Mouse (Mus musculus) spleen, embryonic (tissue): ENCODE data around the gene Dip2a.

Source experiments
- CTCF ChIA-PET: fragments of 350-600 bp; sonication (Branson Sonifier 250); formaldehyde crosslinking; loops from one replicate; lab custom pipeline; 2022; lab: Charles Lee

The Dip2a gene

GRCm38 (mm10) chr10:76344711-76345539 lies at the start of gene Dip2a:
Gene Dip2a, minus strand, starts transcription at chr10:76345291.
- CTCF ChIA-PET, result no interaction called here

DNA sequence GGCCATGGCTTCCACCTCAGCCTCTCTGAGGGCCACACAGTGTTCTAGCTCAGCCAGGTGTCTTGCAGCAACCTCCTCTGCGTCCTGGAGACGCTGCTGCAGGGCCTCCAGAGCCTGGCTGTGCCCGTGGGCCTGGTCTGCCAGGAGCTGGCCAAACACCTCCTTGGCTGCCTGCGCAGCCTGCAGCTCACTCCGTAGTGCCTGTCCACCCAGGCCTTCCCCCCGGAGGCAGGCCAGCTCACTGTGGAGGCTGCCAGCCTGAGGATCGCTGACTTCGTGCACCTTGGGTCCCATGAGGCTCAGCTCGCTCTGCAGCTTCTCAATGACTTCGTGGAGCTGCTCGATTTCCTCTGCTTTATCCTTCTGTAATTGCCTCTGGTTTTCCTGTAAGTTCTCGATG lies 47.5 kb upstream of the Dip2a start:
- CTCF ChIA-PET, result interaction anchor here (0.7 kb wide), 1 partner anchor 278 kb away, joined by 3 read pairs; no protein-coding TSS in a partner anchor

- CTCF ChIA-PET, result no interaction called here
These were observed 46.7 kb upstream of the Dip2a start for GRCm38 (mm10) chr10:76391786-76392185.

- CTCF ChIA-PET, result no interaction called here
These were observed 46.1 kb upstream of the Dip2a start for GRCm38 (mm10) chr10:76391166-76391565.

DNA sequence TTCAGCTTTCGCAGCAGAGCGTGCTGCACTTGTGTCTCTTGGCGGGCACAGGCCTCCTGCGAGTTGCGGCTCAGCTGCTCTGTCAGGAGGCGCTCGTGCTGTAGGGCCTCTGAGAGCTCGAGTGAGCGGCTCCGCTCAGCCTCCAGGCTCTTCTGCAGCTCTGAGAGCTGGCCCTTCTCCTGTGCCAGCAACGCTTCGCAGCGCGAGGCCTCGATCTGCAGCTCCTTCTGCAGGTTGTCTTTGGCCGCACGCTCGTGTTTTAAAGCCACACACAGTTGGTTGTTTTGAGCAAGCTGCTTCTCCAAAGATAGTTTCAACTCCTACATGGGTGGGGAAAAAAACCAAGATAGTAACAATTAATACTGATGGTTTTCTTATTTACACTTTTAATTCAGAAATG lies 29.9 kb upstream of the Dip2a start:
- CTCF ChIA-PET, result no interaction called here

DNA sequence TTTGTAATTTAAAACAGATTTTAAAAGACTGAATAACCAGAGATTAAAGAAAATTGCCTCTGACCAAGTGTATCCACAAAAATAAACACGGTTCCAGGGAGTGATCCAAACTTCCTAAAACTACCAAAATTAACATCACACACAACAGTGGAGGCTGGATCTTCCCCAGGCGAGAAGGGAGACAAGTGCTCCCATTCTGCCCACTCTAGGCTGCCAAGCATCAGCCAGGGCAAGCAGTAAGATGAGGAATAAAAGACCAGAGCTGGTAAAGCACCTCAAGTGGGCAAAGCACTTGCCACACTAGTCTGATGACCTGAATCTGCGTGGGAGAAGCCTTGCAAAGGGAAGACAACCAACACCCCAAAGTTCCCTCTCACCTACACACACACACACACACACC lies 26.6 kb upstream of the Dip2a start:
- CTCF ChIA-PET, result no interaction called here

DNA sequence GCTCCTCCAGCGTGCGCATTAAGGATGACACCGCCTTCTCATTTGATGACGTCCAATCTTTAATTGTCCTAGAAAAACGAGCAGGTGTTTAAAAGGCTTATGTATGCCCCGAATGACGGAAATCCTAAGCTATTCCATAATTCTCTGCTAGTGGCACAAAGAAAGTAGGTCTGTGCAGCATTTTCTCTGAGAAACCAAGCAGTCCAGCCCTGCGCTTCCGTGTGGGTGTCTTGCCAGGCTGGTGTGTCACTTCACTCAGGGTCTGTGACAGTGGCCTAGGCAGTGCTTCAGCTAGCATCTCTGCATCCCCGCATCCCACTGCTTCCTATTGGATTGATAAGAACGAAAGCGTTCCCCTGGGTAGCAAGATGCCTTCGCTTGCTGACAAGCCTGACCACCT lies 23.7 kb upstream of the Dip2a start:
- CTCF ChIA-PET, result no interaction called here

- CTCF ChIA-PET, result interaction anchor here (0.6 kb wide), 1 partner anchor 778 kb away, joined by 5 read pairs; no protein-coding TSS in a partner anchor
These were observed 18.1 kb upstream of the Dip2a start for GRCm38 (mm10) chr10:76363233-76363632.

- CTCF ChIA-PET, result no interaction called here
These were observed 13.4 kb upstream of the Dip2a start for GRCm38 (mm10) chr10:76358468-76358867.

- CTCF ChIA-PET, result interaction anchor here (1.2 kb wide), 1 partner anchor 11 kb away, joined by 3 read pairs; no protein-coding TSS in a partner anchor
These were observed 12.3 kb upstream of the Dip2a start for GRCm38 (mm10) chr10:76357286-76357875.

GRCm38 (mm10) chr10:76354974-76355373 lies 9.9 kb upstream of the Dip2a start:
- CTCF ChIA-PET, result no interaction called here

DNA sequence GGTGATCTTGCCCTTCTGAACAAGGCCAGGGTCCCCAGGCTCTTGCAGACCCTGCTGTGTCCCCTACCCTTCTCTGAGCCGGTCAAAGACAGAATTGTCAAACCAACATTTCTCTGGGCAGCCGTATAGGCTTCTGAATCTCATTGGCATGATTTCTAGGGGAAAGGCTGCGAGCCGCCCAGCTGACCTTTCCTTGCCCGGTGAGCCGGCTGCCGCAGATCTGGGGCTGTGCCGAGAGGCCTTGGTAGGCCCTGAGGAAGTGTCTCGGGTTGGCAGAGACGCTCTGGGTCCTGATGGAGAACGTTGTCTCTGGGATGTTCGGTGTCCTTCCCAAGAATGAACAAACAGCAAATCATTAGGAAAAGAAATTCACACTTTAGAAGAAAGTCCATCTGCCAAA lies 8.9 kb upstream of the Dip2a start:
- CTCF ChIA-PET, result no interaction called here

GRCm38 (mm10) chr10:76351953-76352352 lies 6.9 kb upstream of the Dip2a start:
- CTCF ChIA-PET, result no interaction called here

GRCm38 (mm10) chr10:76346589-76346988 lies 1.5 kb upstream of the Dip2a start:
- CTCF ChIA-PET, result interaction anchor here (0.6 to 1.5 kb wide), 2 partner anchors 10 to 1192 kb away, joined by 3 read pairs; no protein-coding TSS in a partner anchor

GRCm38 (mm10) chr10:76346043-76346491 lies 976 bp upstream of the Dip2a start:
- CTCF ChIA-PET, result interaction anchor here (0.6 to 1.5 kb wide), 2 partner anchors 11 to 1192 kb away, joined by 3 read pairs; no protein-coding TSS in a partner anchor

- CTCF ChIA-PET, result no interaction called here
These were observed 430 bp upstream of the Dip2a start for GRCm38 (mm10) chr10:76345540-76345902.

GRCm38 (mm10) chr10:76334350-76334749 lies 10.7 kb downstream of the Dip2a start:
- CTCF ChIA-PET, result interaction anchor here (0.6 to 0.8 kb wide), 2 partner anchors 10 to 1639 kb away, joined by 3 to 8 read pairs; no protein-coding TSS in a partner anchor

DNA sequence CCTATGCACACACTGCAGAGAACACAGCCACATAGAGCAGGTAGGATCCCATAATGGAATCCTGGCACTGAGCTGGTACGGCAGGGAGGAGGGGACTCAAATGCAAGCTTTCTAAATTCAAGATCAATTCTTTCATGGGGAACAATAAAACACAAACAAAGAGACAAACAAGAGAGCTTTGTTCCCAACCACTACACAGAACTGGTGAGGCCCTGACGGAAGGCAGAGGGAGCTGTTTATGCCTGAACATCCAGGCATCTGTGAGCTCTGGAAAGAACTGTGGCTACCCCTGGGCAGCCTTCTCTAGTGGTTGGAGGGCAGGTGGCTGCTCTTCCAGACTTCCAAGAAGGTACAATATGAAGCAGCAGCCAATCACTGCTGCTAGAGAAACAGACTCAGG lies 13.1 kb downstream of the Dip2a start:
- CTCF ChIA-PET, result no interaction called here

DNA sequence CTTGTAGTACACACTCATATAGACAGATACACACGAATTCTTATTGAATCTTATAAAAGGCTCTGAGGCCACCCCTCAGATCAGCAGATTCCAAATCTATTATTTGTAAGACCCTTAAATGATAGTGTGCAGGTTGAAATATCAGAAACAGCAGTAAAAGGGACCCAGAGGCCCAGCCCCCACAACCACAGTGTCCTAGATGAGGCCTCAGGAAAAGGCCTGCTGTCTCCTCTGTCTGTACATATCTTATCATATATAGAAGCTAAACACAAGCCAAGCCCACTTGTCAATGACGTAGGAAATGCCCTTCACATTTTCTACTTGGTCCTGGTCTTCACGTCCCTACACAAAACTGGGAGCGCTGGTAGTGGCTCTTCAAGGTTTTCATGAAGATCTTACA lies 16.0 kb downstream of the Dip2a start:
- CTCF ChIA-PET, result interaction anchor here (0.6 kb wide), 1 partner anchor 11 kb away, joined by 3 read pairs; no protein-coding TSS in a partner anchor

DNA sequence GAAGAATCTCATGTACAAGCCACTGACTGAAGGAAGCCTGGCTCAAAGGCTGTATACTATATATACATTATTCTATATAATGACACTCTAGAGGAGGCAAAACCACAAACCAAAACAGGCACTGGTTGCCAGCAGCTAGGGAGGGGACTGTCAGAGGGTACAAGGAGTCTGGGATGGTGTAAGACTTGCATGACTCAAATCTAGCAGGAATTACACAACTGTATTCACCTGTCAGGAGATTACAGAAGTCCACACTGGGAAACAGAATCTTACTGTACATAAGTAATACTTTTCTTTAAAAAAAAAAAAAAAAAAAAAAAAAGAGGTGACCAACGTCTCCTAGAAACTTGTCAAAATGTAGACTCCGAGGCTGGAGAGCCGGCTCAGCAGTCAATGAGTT lies 16.5 kb downstream of the Dip2a start:
- CTCF ChIA-PET, result no interaction called here

- CTCF ChIA-PET, result no interaction called here
These were observed 18.6 kb downstream of the Dip2a start for GRCm38 (mm10) chr10:76326304-76327006.

DNA sequence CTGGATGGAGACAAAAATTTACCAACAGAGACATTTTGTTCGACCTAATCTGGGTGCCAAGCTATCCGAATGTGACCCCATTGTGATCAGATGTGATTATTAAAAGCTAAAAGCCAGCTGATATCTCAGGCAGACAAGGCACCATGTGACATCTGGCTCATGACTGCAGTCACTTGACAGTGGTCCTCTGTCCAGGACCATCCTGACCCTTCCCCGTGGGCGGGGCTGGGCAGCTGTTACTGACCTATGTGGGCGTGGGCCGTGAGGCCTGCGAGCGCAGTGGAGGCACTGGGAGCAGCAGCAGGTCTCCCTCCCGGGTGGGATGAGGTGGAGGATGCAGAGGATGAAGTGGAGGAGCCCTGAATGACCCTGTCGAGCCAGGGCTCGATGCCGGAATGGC lies 27.5 kb downstream of the Dip2a start:
- CTCF ChIA-PET, result no interaction called here
